Mouse (Mus musculus): ENCODE data around the gene Usp47.
"Not testable (repeated sequence)": the region's sequence is repeated elsewhere in the genome, so short reads cannot be mapped to it uniquely, and the experiment has no call there.

Usp47 gene

GRCm38 (mm10) chr7:112040271-112040670 is 17.0 kb downstream of the Usp47 start:
- no peak for DNase-seq (ENCODE audit: low spot score)

GRCm38 (mm10) chr7:112042758-112043157 is 19.5 kb downstream of the Usp47 start:
- DNase-seq (ENCODE audit: low spot score) = no peak

GRCm38 (mm10) chr7:112045249-112045648 is 21.9 kb downstream of the Usp47 start:
- DNase-seq (ENCODE audit: low spot score) = no peak

- no peak for DNase-seq (ENCODE audit: low spot score)
These were observed 22.6 kb downstream of the Usp47 start for GRCm38 (mm10) chr7:112045794-112046388.

- no peak for DNase-seq (ENCODE audit: low spot score)
These were observed 25.3 kb downstream of the Usp47 start for GRCm38 (mm10) chr7:112048643-112049042.

- no peak for DNase-seq (ENCODE audit: low spot score)
These were observed 30.4 kb downstream of the Usp47 start for GRCm38 (mm10) chr7:112053667-112054066.

- DNase-seq (ENCODE audit: low spot score) = peak; percentile 75
These were observed 32.8 kb downstream of the Usp47 start for GRCm38 (mm10) chr7:112055901-112056625.

GRCm38 (mm10) chr7:112074868-112075267 is 51.6 kb downstream of the Usp47 start:
- DNase-seq (ENCODE audit: low spot score) = no peak

- no peak for DNase-seq (ENCODE audit: low spot score)
These were observed 59.3 kb downstream of the Usp47 start for GRCm38 (mm10) chr7:112082636-112083035.

- no peak for DNase-seq (ENCODE audit: low spot score)
These were observed 60.9 kb downstream of the Usp47 start for GRCm38 (mm10) chr7:112084222-112084621.

- peak; percentile 66 for DNase-seq (ENCODE audit: low spot score)
These were observed 61.8 kb downstream of the Usp47 start for GRCm38 (mm10) chr7:112085062-112085461.

- DNase-seq (ENCODE audit: low spot score) = no peak
These were observed 62.9 kb downstream of the Usp47 start for GRCm38 (mm10) chr7:112086186-112086585.

- not testable (repeated sequence) for DNase-seq (ENCODE audit: low spot score)
These were observed 71.6 kb downstream of the Usp47 start for GRCm38 (mm10) chr7:112094923-112095322.

GRCm38 (mm10) chr7:112100887-112101286 is 77.6 kb downstream of the Usp47 start:
- DNase-seq (ENCODE audit: low spot score) = no peak

GRCm38 (mm10) chr7:112102933-112103332 is 79.6 kb downstream of the Usp47 start:
- no peak for DNase-seq (ENCODE audit: low spot score)

GRCm38 (mm10) chr7:112103816-112104215 is 80.5 kb downstream of the Usp47 start:
- DNase-seq (ENCODE audit: low spot score) = peak; percentile 23

- DNase-seq (ENCODE audit: low spot score) = no peak
These were observed 85.5 kb downstream of the Usp47 start for GRCm38 (mm10) chr7:112108757-112109156.

- DNase-seq (ENCODE audit: low spot score) = no peak
These were observed 87.5 kb downstream of the Usp47 start for GRCm38 (mm10) chr7:112110638-112111372.

- DNase-seq (ENCODE audit: low spot score) = no peak
These were observed 94.2 kb downstream of the Usp47 start for GRCm38 (mm10) chr7:112117501-112117900.

- DNase-seq (ENCODE audit: low spot score) = no peak
These were observed 94.8 kb downstream of the Usp47 start for GRCm38 (mm10) chr7:112118086-112118485.

GRCm38 (mm10) chr7:112119248-112119647 is 95.9 kb downstream of the Usp47 start:
- no peak for DNase-seq (ENCODE audit: low spot score)

- no peak for DNase-seq (ENCODE audit: low spot score)
These were observed 97.8 kb downstream of the Usp47 start for GRCm38 (mm10) chr7:112120861-112121810.

All from yolk sac, embryonic 10.5 days (tissue).